Mouse (Mus musculus) spleen, postnatal 0 days (tissue): ENCODE measurements around the gene Gm16429. TPM values are rescaled to one million over a fixed set of nuclear protein-coding genes. Genes with fewer than 3 reads are reported as not detected.

Source experiments
- polyA plus RNA-seq: library from polyadenylated mRNA; unstranded; fragments of >200 nt; fragmentation: Nextera tagmentation; extraction: Ambion mirVana; gene quantifications from 2 replicates; pipeline ENCODE4 v1.2.1, GENCODE M21; 2015

The Gm16429 gene
- not detected in 2 replicates for polyA plus RNA-seq

DNA sequence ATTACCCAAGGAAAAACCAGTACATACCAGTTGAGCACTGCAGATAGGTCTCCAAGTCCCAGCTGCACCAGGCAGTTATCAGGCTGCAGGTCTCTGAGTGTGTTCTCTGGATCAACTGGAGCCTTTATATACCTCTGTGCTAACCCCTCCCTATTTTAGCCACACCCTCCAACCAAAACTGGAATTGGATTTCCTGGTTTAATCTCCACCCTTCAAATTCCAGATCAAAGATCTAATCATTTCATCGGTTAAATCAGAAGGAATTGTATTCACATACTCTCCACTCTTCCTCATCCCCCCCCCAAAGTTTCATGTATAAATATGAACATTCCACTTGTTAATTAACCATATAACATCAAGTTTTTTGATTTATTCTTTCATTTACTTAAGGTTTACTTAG is at the start of gene Gm16429:
TSS of gene Gm16429 (minus strand) at position 101 of the 400 bp plus-strand sequence.

Other genes with a start within 250 kb of the Gm16429 start
- not detected in 2 replicates for gene Gm7792, start 85.3 kb downstream of the Gm16429 start, polyA plus RNA-seq
- not detected in 2 replicates for gene BC061212, start 141.5 kb upstream of the Gm16429 start, polyA plus RNA-seq
- gene Gm6351, start 147.3 kb upstream of the Gm16429 start, polyA plus RNA-seq: not detected in 2 replicates